Mouse (Mus musculus): Measurements from ENCODE around the gene Sec22b.

GRCm38 (mm10) chr3:97969019-97969418 lies 68.0 kb downstream of the Sec22b start:
- TF ChIP-seq CTCF (IDR thresholded peaks at IDR 0.05; ENCODE audit: control insufficient read depth, insufficient read depth, insufficient replicate concordance, low read depth, low read length) (no peak), POLR2A (IDR thresholded peaks at IDR 0.05; ENCODE audit: control insufficient read depth, low read depth, low read length) (no peak)
